Mouse (Mus musculus) liver, embryonic 11.5 days (tissue): ENCODE results near the gene Atp2b2. TPM values are rescaled to one million over a fixed set of nuclear protein-coding genes. Genes with fewer than 3 reads are reported as not detected.

ENCODE experiments used
- ATAC-seq: fragments of 200-750 bp; cut with Nextera tagmentation; replicated peaks from 2 replicates; pipeline ENCODE4 v1.8.0; 2017; ENCODE audit warnings: moderate number of reproducible peaks, mild to moderate bottlenecking, moderate TSS enrichment, moderate library complexity; ENCODE audit not compliant: low FRiP score
- DNase-seq: peaks from one replicate; pipeline ENCODE4 v3.0.0-alpha.2; 2017; ENCODE audit warnings: low spot score
- H3K27ac ChIP-seq: fragments of 300-500 bp; sonication (generic); 2 replicates; pipeline ENCODE4 v1.5.1; 2014; ENCODE audit warnings: mild to moderate bottlenecking, low read depth, low read length, control low read depth
- H3K27me3 ChIP-seq: fragments of 300-500 bp; sonication (generic); replicated peaks from 2 replicates; pipeline ENCODE4 v1.6.1; 2014; ENCODE audit warnings: low read length, mixed read lengths; ENCODE audit not compliant: control insufficient read depth, insufficient read depth
- H3K36me3 ChIP-seq: fragments of 300-500 bp; sonication (generic); 2 replicates; pipeline ENCODE4 v1.6.1; 2014; ENCODE audit warnings: mild to moderate bottlenecking, low read length, moderate library complexity, mixed read lengths; ENCODE audit not compliant: control insufficient read depth, insufficient read depth
- H3K4me1 ChIP-seq: fragments of 300-500 bp; sonication (generic); replicated peaks from 2 replicates; pipeline ENCODE4 v1.6.1; 2014; ENCODE audit warnings: low read length, mixed read lengths; ENCODE audit not compliant: control insufficient read depth, insufficient read depth
- H3K4me2 ChIP-seq: fragments of 300-500 bp; sonication (generic); 2 replicates; pipeline ENCODE4 v1.6.1; 2014; ENCODE audit warnings: mild to moderate bottlenecking, control low read depth, moderate library complexity
- H3K4me3 ChIP-seq: fragments of 300-500 bp; sonication (generic); 2 replicates; pipeline ENCODE4 v1.5.1; 2014; ENCODE audit warnings: low read depth, low read length, control low read depth
- H3K9ac ChIP-seq: fragments of 300-500 bp; sonication (generic); 2 replicates; pipeline ENCODE4 v1.6.1; 2014; ENCODE audit warnings: low read depth, low read length, control low read depth
- H3K9me3 ChIP-seq: fragments of 300-500 bp; sonication (generic); 2 replicates; pipeline ENCODE4 v1.6.1; 2016; ENCODE audit warnings: low read length, inconsistent platforms, mixed read lengths; ENCODE audit not compliant: control insufficient read depth
- WGBS: fragments of 180-500 bp; shearing (Covaris S2); extraction: QIAGEN DNeasy Blood & Tissue Kit; methylation state at CpG from one replicate; pipeline ENCODE4 v1.1.7; 2014; 5-methylcytosine and 5-hydroxymethylcytosine counted together
- polyA plus RNA-seq: library from polyadenylated mRNA; unstranded; fragments of >200 nt; fragmentation: Nextera tagmentation; extraction: Ambion mirVana; gene quantifications from 2 replicates; pipeline ENCODE4 v1.2.1, GENCODE M21; 2014

Atp2b2 gene
- polyA plus RNA-seq, 1 experiment from 2014 or later, result 0.62 TPM

DNA sequence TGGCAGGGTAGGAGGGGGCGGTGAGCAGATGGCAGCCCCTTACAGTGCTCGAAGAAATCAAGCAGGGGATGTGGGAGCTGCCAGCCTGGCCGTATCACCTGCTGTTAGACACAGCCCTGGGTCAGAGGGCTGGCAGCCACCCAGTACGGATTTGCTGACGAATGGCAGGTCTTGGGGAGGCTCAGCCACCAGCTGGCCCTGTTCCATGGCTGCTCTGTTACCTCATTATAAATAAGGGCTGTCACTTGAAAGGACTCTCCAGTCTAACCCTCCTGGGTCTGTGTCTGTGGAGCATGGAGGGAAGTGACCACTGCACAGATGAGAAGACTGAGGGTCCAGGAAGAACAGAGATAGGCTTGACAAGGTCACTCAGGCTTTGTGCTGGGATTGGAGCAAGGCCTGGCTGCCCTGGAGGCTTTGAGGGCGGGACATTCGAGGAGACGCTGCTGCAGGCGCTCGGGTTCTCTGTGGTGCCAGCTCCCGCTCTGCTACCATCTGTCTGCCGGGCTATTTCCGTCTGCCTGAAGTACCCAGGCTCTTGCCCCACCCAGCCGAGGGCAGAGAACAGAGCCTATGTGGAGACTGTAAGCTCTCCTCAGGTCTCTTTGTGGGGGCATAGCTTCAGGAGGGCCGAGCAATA, 181.6 kb downstream of the Atp2b2 start:
- Histone ChIP-seq H3K9me3 (no peaks in the 10 kb centered on the region), H3K4me3 (no peak overlapping the region), H3K4me1 (no peaks in the 10 kb centered on the region), H3K9ac (no peak overlapping the region), H3K27ac (no peak overlapping the region), H3K36me3 (no peaks in the 10 kb centered on the region), H3K4me2 (no peak overlapping the region), H3K27me3 (no peaks in the 10 kb centered on the region)
- DNase-seq, result no peak
- WGBS, result 67% methylated on average over 15 of the region's 15 CpGs
- ATAC-seq, result no peak

DNA sequence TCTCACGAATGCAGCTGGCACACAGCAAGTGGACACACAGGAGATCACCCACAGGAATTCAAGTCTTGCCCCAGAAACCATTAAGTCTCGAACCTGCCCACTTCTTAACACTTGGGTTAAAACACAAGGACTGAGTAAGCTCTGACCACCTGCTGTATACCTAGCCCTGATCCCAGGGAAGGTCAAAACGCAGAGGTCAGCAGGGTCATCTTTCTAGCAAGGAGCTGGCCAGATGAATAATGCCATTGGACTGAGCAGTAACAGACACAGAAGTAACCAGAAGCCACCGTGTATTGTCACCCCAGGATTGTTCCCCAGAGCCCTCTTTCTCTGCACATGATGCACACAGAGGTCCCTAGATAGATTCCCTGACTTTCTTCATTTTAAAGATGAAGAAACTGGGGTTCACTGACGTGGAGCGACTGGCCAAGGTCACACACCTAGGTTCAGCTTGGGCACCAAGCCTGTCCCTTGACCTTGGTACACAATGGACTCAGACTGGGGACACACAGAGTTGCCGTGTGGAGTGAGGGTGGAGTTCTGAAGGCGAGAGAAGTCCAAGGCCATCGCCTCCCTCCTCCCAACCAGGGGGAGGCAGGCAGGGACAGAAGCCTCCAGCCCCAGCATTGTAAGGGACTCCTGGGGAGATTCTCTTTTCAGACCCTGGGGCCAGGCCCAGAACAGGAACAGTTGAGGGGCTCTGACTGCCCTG, 182.2 kb downstream of the Atp2b2 start:
- H3K36me3 ChIP-seq, result no peaks in the 10 kb centered on the region

DNA sequence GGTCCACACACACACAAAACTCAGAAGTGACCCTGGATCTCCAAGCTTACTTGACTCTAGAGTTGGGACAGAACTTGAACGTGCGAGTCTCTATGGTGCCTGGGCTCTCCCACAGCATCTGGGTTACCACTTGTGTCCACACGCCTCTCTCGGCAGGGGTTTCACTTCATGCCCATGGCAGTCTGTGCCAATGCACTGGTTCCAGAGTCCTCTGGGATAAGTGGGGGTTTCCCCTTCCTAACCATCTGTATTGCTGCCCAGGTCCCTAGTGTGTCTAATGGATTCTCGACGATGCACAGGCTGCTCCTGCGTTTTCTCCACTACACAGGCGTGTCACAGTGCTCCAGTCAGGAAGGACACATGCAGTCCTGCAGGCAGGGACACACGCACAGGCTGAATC, 184.1 kb downstream of the Atp2b2 start:
- ATAC-seq, result no peak
- 75% methylated on average over 9 of the region's 9 CpGs for WGBS

More for the DNA sequence above, 182.2 kb downstream of the Atp2b2 start:
- Histone ChIP-seq H3K27ac (no peak overlapping the region), H3K9ac (no peak overlapping the region), H3K4me1 (no peaks in the 10 kb centered on the region), H3K27me3 (no peaks in the 10 kb centered on the region), H3K9me3 (no peaks in the 10 kb centered on the region), H3K4me2 (no peak overlapping the region), H3K4me3 (no peak overlapping the region)
- no peak for DNase-seq
- ATAC-seq, result no peak
- 62% methylated on average over 9 of the region's 9 CpGs for WGBS

DNA sequence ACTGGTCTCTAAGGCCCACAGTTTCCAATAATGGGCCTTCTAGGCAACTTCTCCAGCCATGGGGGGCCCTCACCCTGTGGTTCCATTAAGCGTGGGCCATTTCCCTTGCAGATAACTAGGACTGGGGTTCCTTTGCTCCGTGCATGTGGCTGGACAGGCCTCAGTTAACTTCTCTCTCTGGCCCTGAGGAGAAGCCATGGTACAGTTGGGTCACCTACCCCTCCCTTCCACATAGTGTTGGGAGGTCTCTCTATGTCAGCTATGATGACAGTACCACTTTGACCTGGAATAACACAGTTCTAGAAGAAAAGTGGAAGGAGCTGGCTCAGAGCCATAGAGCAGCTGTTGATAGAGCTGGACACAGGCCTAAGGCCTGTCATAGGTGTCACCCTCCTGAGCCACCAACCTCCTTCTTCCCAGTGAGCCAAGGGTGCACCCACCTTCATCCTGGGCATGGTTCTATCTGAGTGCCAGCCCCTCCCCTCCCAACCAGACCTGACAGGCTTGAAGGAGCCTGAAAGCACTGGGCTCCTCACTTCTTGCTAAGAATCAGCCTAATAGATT, 185.0 kb downstream of the Atp2b2 start:
- Histone ChIP-seq H3K27ac (no peak overlapping the region), H3K4me1 (no peaks in the 10 kb centered on the region), H3K36me3 (no peaks in the 10 kb centered on the region), H3K27me3 (no peaks in the 10 kb centered on the region), H3K9me3 (no peaks in the 10 kb centered on the region), H3K9ac (no peak overlapping the region), H3K4me2 (no peak overlapping the region), H3K4me3 (no peak overlapping the region)
- no peak for ATAC-seq
- 57% methylated on average over 2 of the region's 2 CpGs for WGBS
- no peak for DNase-seq

More for the DNA sequence above, 184.1 kb downstream of the Atp2b2 start:
- Histone ChIP-seq H3K27ac (no peak overlapping the region), H3K9me3 (no peaks in the 10 kb centered on the region), H3K4me3 (no peak overlapping the region), H3K36me3 (no peaks in the 10 kb centered on the region), H3K4me2 (no peak overlapping the region), H3K9ac (no peak overlapping the region), H3K27me3 (no peaks in the 10 kb centered on the region), H3K4me1 (no peaks in the 10 kb centered on the region)
- no peak for DNase-seq

GRCm38 (mm10) chr6:113856790-113857189, 185.6 kb downstream of the Atp2b2 start:
- Histone ChIP-seq H3K4me2 (no peak overlapping the region), H3K4me1 (no peaks in the 10 kb centered on the region), H3K27ac (no peak overlapping the region), H3K9me3 (no peaks in the 10 kb centered on the region), H3K36me3 (no peaks in the 10 kb centered on the region), H3K4me3 (no peak overlapping the region), H3K27me3 (no peaks in the 10 kb centered on the region), H3K9ac (no peak overlapping the region)
- DNase-seq (no peak), ATAC-seq (no peak)
- WGBS, result 81% methylated on average over 15 of the region's 15 CpGs

DNA sequence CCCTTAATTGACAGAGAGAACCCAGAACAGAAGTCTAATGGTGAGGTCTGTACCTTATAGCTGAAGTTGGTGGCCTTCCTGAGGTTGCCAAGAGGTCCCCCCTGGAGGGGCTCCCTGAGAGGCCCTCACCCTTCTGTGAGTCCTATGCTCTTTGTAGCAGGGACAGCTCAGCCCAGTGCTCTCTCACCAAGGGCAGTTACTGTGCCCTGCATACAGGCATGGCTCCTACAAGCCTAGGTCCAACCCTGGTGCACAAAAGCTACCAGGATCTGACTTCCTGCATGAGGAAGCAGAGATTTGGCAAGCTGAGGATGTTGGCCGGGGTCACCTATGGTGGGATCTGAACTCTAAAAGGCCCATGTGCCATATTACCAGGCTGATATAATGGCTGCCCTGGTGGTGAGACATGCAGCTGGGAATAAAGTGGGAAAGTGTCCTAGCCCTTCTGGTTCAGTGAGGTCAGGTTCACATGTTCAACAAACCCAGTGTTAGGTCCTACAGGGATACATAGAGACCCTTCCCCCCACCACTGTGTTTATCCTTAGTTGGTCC, 186.2 kb downstream of the Atp2b2 start:
- Histone ChIP-seq H3K9me3 (no peaks in the 10 kb centered on the region), H3K4me1 (no peaks in the 10 kb centered on the region), H3K27ac (no peak overlapping the region), H3K36me3 (no peaks in the 10 kb centered on the region), H3K4me2 (no peak overlapping the region), H3K4me3 (no peak overlapping the region), H3K27me3 (no peaks in the 10 kb centered on the region), H3K9ac (no peak overlapping the region)
- WGBS, result 82% methylated on average over 1 of the region's 1 CpGs
- no peak for DNase-seq
- ATAC-seq, result no peak

GRCm38 (mm10) chr6:113855581-113855980, 186.8 kb downstream of the Atp2b2 start:
- no peaks in the 10 kb centered on the region for H3K36me3 ChIP-seq
- no peak overlapping the region for H3K4me2 ChIP-seq
- no peak for DNase-seq
- H3K9me3 ChIP-seq, result no peaks in the 10 kb centered on the region
- ATAC-seq, result no peak
- H3K9ac ChIP-seq, result no peak overlapping the region
- H3K27me3 ChIP-seq, result no peaks in the 10 kb centered on the region
- no peak overlapping the region for H3K4me3 ChIP-seq
- no peaks in the 10 kb centered on the region for H3K4me1 ChIP-seq
- H3K27ac ChIP-seq, result no peak overlapping the region

- WGBS, result 10% methylated on average over 3 of the region's 3 CpGs
- Histone ChIP-seq H3K27me3 (no peaks in the 10 kb centered on the region), H3K4me1 (no peaks in the 10 kb centered on the region), H3K27ac (no peak overlapping the region), H3K9ac (no peak overlapping the region), H3K4me3 (no peak overlapping the region), H3K4me2 (no peak overlapping the region), H3K9me3 (no peaks in the 10 kb centered on the region), H3K36me3 (no peaks in the 10 kb centered on the region)
- DNase-seq (peak; percentile 41), ATAC-seq (no peak)
Measured at GRCm38 (mm10) chr6:113852318-113852717, 190.1 kb downstream of the Atp2b2 start.
